Mouse (Mus musculus) lung, embryonic 15.5 days (tissue): Measurements from ENCODE around the gene E130114P18Rik. TPM values are rescaled to one million over a fixed set of nuclear protein-coding genes. Genes with fewer than 3 reads are reported as not detected.

Experiments used
- ATAC-seq: fragments of 200-750 bp; cut with Nextera tagmentation; 2 replicates; pipeline ENCODE4 v1.8.0; 2017; ENCODE audit warnings: moderate number of reproducible peaks, borderline replicate concordance; ENCODE audit not compliant: low FRiP score, low TSS enrichment; ENCODE audit errors: extremely low read depth
- H3K27ac ChIP-seq: fragments of 300-500 bp; sonication (generic); 2 replicates; pipeline ENCODE4 v1.5.1; 2015; ENCODE audit warnings: moderate library complexity, mild to moderate bottlenecking, inconsistent platforms
- H3K27me3 ChIP-seq: fragments of 300-500 bp; sonication (generic); 2 replicates; pipeline ENCODE4 v1.6.1; 2015; ENCODE audit warnings: inconsistent platforms
- H3K36me3 ChIP-seq: fragments of 300-500 bp; sonication (generic); 2 replicates; pipeline ENCODE4 v1.6.1; 2015; ENCODE audit warnings: inconsistent platforms
- H3K4me1 ChIP-seq: fragments of 300-500 bp; sonication (generic); 2 replicates; pipeline ENCODE4 v1.6.1; 2015; ENCODE audit warnings: inconsistent platforms
- H3K4me2 ChIP-seq: fragments of 300-500 bp; sonication (generic); 2 replicates; pipeline ENCODE4 v1.6.1; 2015; ENCODE audit warnings: inconsistent platforms, mild to moderate bottlenecking, moderate library complexity
- H3K4me3 ChIP-seq: fragments of 300-500 bp; sonication (generic); 2 replicates; pipeline ENCODE4 v1.5.1; 2015; ENCODE audit warnings: mild to moderate bottlenecking, inconsistent platforms
- H3K9ac ChIP-seq: fragments of 300-500 bp; sonication (generic); 2 replicates; pipeline ENCODE4 v1.6.1; 2015; ENCODE audit warnings: inconsistent platforms
- H3K9me3 ChIP-seq: fragments of 300-500 bp; sonication (generic); 2 replicates; pipeline ENCODE4 v1.6.1; 2016; ENCODE audit warnings: inconsistent platforms
- WGBS: fragments of 180-500 bp; shearing (Covaris S2); methylation state at CpG from one replicate; pipeline ENCODE4 v1.1.7; 2015; 5-methylcytosine and 5-hydroxymethylcytosine counted together
- polyA plus RNA-seq: library from polyadenylated mRNA; unstranded; fragments of >200 nt; fragmentation: Nextera tagmentation; extraction: Ambion mirVana; gene quantifications from 2 replicates; pipeline ENCODE4 v1.2.1, GENCODE M21; 2015

E130114P18Rik gene
- polyA plus RNA-seq, 1 experiment from 2014 or later: 0.44 TPM

DNA sequence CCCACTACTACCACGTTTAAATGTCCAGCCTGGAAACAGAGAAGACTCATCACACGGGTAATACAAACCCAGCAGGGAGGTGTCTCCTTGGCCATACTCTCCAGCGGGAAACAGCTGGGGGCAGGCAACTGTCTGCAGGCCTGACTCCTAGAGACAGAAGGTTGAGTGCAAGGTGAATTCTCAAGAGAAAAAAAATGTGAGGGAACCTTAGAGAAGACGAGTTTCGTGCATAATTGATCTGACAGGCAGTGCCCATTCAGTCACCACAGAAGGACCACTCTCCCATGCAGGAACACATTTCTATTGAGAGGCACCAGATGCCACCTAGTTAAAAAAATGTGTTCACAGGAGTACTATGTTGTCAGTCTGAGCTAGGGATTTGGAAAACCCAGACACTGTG, 105.4 kb downstream of the E130114P18Rik start:
- Histone ChIP-seq H3K27ac (no peak overlapping the region), H3K4me1 (peaks cover 6% of the 10 kb centered on the region; the same call in 1 of the 2 replicates), H3K36me3 (no peaks in the 10 kb centered on the region), H3K4me2 (no peak overlapping the region), H3K27me3 (no peaks in the 10 kb centered on the region), H3K9ac (no peak overlapping the region), H3K4me3 (no peak overlapping the region), H3K9me3 (no peaks in the 10 kb centered on the region)
- ATAC-seq: no peak
- 70% methylated on average over 5 of the region's 5 CpGs for WGBS

DNA sequence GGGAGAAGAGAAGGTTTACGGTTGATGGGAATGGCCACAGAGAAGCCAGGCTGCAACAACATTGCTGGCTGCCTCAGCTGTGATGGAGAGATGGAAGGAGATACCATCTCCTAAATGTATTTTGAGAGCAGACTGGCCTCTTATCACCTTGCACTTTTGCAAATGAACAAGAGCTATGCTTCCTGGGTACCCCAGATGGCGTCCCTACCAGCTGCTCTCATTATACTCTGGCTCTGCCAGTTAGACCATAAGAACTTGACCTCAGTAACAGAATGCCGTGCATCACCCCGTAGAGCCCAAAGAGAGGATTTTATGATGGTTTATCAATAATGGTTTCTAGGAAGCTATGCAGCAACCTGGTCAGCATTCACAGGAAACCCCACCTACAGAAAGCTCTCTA, 106.0 kb downstream of the E130114P18Rik start:
- H3K4me2 ChIP-seq: no peak overlapping the region
- 86% methylated on average over 4 of the region's 4 CpGs for WGBS
- no peak overlapping the region for H3K9ac ChIP-seq
- H3K27ac ChIP-seq: no peak overlapping the region
- no peaks in the 10 kb centered on the region for H3K36me3 ChIP-seq
- no peaks in the 10 kb centered on the region for H3K27me3 ChIP-seq
- no peak overlapping the region for H3K4me3 ChIP-seq
- no peaks in the 10 kb centered on the region for H3K9me3 ChIP-seq
- no peak for ATAC-seq
- peaks cover 6% of the 10 kb centered on the region; the same call in 1 of the 2 replicates for H3K4me1 ChIP-seq

- Histone ChIP-seq H3K27me3 (no peaks in the 10 kb centered on the region), H3K36me3 (no peaks in the 10 kb centered on the region), H3K4me1 (peaks cover 6% of the 10 kb centered on the region; the same call in 1 of the 2 replicates), H3K9ac (no peak overlapping the region), H3K9me3 (no peaks in the 10 kb centered on the region), H3K4me3 (no peak overlapping the region), H3K4me2 (no peak overlapping the region), H3K27ac (no peak overlapping the region)
- ATAC-seq: no peak
These were observed 107.5 kb downstream of the E130114P18Rik start for GRCm38 (mm10) chr4:97670418-97670817.

DNA sequence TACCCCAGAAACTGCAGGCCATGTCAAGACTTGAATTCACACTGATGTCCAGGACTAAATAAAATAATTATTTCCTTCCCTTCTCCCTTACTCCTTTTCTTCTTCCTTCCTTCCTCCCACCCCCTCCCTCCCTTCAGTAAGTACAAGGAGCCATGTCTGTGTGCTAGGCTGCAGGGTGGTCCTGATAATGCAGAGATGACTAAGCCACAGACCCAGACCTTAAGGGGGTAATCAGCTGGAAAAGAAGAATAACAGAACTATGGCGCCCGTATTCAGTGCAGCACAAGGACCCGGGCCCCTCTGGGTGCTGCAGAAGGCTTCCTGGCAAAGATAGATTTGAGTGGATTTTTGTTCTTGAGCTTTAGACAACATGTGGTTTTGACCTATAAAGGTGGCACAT, 108.1 kb downstream of the E130114P18Rik start:
- Histone ChIP-seq H3K36me3 (no peaks in the 10 kb centered on the region), H3K4me1 (peaks cover 6% of the 10 kb centered on the region; the same call in 1 of the 2 replicates), H3K4me3 (no peak overlapping the region), H3K9me3 (no peaks in the 10 kb centered on the region), H3K9ac (no peak overlapping the region), H3K27me3 (no peaks in the 10 kb centered on the region), H3K27ac (no peak overlapping the region), H3K4me2 (no peak overlapping the region)
- WGBS: 78% methylated on average over 3 of the region's 3 CpGs
- no peak for ATAC-seq

DNA sequence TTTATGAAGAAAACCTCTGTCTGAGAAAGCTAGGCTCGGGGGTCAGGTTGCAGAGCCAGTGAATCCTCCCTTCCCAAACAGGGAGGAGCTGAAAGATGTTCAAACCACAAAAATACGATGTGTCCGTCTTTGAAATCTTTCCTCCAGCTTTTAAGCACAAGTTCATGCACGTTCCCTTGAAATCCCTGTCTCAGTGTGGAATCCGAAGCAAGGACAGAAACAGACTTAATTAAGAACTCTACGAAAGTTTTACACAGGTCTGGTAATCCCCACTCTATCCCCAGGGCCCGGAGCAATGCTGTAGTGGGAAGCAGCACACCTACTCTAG, 112.5 kb downstream of the E130114P18Rik start:
- Histone ChIP-seq H3K4me3 (no peak overlapping the region), H3K27ac (no peak overlapping the region), H3K36me3 (no peaks in the 10 kb centered on the region), H3K4me1 (no peaks in the 10 kb centered on the region), H3K9me3 (no peaks in the 10 kb centered on the region), H3K27me3 (no peaks in the 10 kb centered on the region), H3K9ac (no peak overlapping the region), H3K4me2 (no peak overlapping the region)
- WGBS: 75% methylated on average over 7 of the region's 7 CpGs
- ATAC-seq: no peak

- no peaks in the 10 kb centered on the region for H3K4me1 ChIP-seq
- no peak overlapping the region for H3K27ac ChIP-seq
- no peaks in the 10 kb centered on the region for H3K9me3 ChIP-seq
- no peaks in the 10 kb centered on the region for H3K36me3 ChIP-seq
- 61% methylated on average over 7 of the region's 7 CpGs for WGBS
- H3K27me3 ChIP-seq: no peaks in the 10 kb centered on the region
- H3K4me2 ChIP-seq: no peak overlapping the region
- no peak for ATAC-seq
- no peak overlapping the region for H3K4me3 ChIP-seq
- H3K9ac ChIP-seq: no peak overlapping the region
These were observed 113.0 kb downstream of the E130114P18Rik start for GRCm38 (mm10) chr4:97664738-97665427.

DNA sequence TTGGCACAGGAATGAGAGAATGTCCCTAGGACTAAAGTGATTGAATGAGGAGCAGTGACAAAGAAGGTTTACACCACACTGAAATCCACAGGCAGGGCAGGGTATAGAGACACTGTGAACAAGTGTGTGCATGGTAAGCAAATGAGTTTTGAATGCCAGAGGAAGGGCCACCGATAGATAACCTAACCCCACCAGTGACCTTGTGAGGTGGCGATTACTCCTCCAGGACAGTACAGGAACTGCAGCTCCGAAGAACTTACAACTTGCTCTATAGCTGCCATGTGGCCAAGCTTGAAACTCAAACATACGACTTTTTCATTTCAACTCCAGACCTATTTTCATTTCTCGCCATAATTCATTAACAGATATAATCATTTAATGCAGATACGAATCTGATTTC, 114.0 kb downstream of the E130114P18Rik start:
- Histone ChIP-seq H3K4me2 (no peak overlapping the region), H3K4me1 (no peaks in the 10 kb centered on the region), H3K36me3 (no peaks in the 10 kb centered on the region), H3K27me3 (no peaks in the 10 kb centered on the region), H3K27ac (no peak overlapping the region), H3K4me3 (no peak overlapping the region), H3K9ac (no peak overlapping the region), H3K9me3 (no peaks in the 10 kb centered on the region)
- no peak for ATAC-seq
- 78% methylated on average over 6 of the region's 6 CpGs for WGBS

DNA sequence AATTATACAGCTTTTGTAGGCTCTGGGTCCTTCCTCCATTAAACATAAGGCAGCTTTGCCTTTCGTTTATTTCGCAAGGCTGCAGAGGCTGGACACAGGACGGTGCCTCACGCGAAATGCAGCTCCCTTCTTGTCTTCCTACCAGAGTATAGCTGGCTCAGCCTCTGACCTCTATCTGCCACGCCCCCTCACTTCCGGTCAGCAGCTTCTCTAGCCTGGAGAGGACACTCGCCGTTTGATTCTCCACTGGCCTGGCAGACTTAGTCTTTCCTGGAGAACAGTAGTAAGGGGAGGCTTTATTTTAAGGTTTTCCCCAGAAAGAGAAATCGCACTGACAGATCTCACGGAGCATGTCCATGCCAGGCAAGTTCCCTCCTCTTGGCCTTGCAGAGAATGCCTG, 115.0 kb downstream of the E130114P18Rik start:
- no peak overlapping the region for H3K4me3 ChIP-seq
- no peaks in the 10 kb centered on the region for H3K9me3 ChIP-seq
- no peaks in the 10 kb centered on the region for H3K36me3 ChIP-seq
- 63% methylated on average over 11 of the region's 11 CpGs for WGBS
- no peak overlapping the region for H3K4me2 ChIP-seq
- H3K9ac ChIP-seq: no peak overlapping the region
- no peak overlapping the region for H3K27ac ChIP-seq
- no peaks in the 10 kb centered on the region for H3K4me1 ChIP-seq
- H3K27me3 ChIP-seq: no peaks in the 10 kb centered on the region
- ATAC-seq: no peak

DNA sequence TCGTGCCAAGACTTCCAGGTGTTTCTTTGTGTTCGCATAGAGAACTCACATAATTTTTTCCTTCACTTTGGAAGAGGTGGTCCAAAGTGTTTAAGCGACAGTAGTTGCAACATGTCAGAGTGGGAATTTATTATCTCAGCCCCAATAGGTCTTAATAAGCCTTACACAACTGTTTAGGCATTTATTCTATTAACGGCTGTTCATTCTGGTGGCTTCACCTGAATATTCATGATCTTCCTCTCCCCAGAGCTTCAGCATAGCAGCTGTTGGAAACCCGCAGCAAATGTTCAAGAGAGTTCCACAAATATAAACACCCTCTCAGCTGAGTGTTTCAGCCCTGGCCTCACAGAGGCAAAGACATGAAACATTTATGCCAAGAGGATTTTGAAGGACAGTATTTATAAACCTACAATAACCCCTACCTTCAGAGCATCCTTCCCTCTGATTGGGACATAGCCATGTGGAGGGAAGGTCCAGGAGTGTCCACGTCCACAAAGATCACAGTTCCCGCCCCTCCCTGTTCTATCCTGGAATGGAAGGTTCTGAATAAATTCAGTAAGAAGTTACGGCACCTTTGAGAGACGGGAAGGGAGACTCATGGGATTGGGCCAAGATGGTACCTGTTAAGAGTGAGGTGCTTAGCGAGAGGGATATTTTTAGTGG, 116.1 kb downstream of the E130114P18Rik start:
- no peaks in the 10 kb centered on the region for H3K36me3 ChIP-seq
- no peaks in the 10 kb centered on the region for H3K4me1 ChIP-seq
- H3K4me2 ChIP-seq: no peak overlapping the region
- no peaks in the 10 kb centered on the region for H3K27me3 ChIP-seq
- no peak for ATAC-seq
- H3K4me3 ChIP-seq: no peak overlapping the region
- 79% methylated on average over 10 of the region's 10 CpGs for WGBS
- H3K9ac ChIP-seq: no peak overlapping the region
- no peak overlapping the region for H3K27ac ChIP-seq
- H3K9me3 ChIP-seq: no peaks in the 10 kb centered on the region

DNA sequence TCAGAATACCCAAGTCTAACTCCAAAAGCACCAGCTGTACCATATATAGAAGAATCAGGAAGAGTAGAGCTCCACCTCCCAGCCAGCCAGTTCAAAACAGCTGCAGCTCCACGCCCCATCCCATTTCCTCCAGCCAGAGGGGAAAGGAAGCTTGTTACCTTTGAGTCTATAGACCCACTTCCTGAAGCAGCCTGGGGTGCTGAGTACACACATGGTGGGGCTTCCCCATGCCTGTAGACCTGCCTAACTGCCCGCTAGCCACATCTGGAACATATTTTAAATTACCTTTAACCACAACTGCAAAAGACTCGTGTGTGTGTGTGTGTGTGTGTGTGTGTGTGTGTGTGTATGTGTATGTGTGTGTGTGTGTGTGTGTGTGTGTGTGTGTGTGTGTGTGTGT, 120.3 kb downstream of the E130114P18Rik start:
- H3K4me3 ChIP-seq: no peak overlapping the region
- no peak overlapping the region for H3K9ac ChIP-seq
- no peaks in the 10 kb centered on the region for H3K36me3 ChIP-seq
- no peaks in the 10 kb centered on the region for H3K9me3 ChIP-seq
- H3K4me2 ChIP-seq: no peak overlapping the region
- H3K4me1 ChIP-seq: no peaks in the 10 kb centered on the region
- H3K27ac ChIP-seq: no peak overlapping the region
- ATAC-seq: no peak
- H3K27me3 ChIP-seq: no peaks in the 10 kb centered on the region
- 51% methylated on average over 3 of the region's 3 CpGs for WGBS

- H3K9ac ChIP-seq: no peak overlapping the region
- WGBS: 71% methylated on average over 5 of the region's 5 CpGs
- no peak for ATAC-seq
- H3K36me3 ChIP-seq: no peaks in the 10 kb centered on the region
- no peaks in the 10 kb centered on the region for H3K27me3 ChIP-seq
- peaks cover 20% of the 10 kb centered on the region for H3K4me1 ChIP-seq
- H3K4me3 ChIP-seq: no peak overlapping the region
- no peaks in the 10 kb centered on the region for H3K9me3 ChIP-seq
- no peak overlapping the region for H3K4me2 ChIP-seq
- H3K27ac ChIP-seq: peak overlapping the region; percentile 22; the same call in 1 of the 2 replicates
These were observed 128.3 kb downstream of the E130114P18Rik start for GRCm38 (mm10) chr4:97649626-97650015.

DNA sequence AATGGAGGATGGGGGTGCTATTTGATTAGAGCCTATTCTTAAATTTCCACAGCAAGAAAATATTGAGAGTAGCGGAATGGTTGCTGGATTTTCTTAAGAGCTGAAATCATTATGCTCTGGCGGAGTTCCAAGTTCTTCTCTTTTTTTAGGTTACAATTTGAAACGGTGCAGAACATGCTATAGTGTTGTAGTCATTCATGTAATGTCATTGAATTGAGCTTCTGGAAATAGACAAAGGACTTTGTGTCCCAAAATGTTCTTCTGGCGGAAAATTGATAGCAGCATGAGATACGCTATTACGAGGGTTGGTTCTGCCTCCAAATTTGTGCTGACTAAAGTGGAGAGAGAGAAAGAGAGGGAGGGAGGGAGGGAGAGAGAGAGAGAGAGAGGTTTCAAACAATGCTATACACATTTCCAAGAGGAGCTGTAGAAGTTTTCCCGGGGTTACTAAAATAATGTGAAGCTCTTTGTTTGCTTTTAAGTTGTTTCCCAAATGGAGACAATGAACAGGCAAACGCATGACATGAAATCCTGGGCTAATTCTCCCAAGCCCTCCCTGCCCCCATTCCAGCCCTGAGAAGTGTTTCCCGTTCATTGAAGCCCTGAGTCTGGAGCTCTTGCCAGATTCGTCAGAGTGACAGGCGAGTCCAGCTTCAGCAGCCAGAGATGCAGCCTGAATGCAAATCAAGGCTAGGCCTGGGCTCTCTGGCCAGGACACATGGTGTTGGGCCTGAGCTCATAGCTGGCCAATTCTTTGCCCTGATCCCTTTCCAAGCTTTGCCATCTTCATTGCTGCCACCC, 128.9 kb downstream of the E130114P18Rik start:
- H3K27ac ChIP-seq: peak overlapping the region; percentile 22; the same call in 1 of the 2 replicates

More for the DNA sequence above, 128.9 kb downstream of the E130114P18Rik start:
- H3K36me3 ChIP-seq: no peaks in the 10 kb centered on the region
- peak; percentile 67; the same call in 1 of the 2 replicates for ATAC-seq
- H3K4me1 ChIP-seq: peaks cover 20% of the 10 kb centered on the region
- no peaks in the 10 kb centered on the region for H3K27me3 ChIP-seq
- 0 out of 2 replicates have a peak overlapping the region, but pooled peaks have one; percentile 12 for H3K4me2 ChIP-seq
- WGBS: 20% methylated on average over 11 of the region's 11 CpGs
- H3K4me3 ChIP-seq: no peak overlapping the region
- no peak overlapping the region for H3K9ac ChIP-seq
- H3K9me3 ChIP-seq: no peaks in the 10 kb centered on the region
